Mouse (Mus musculus) limb, embryonic 12.5 days (tissue): Measurements from ENCODE around the gene Tub. TPM values are rescaled to one million over a fixed set of nuclear protein-coding genes. Genes with fewer than 3 reads are reported as not detected.
A peak's percentile ranks its signal among the peaks of the same experiment; 100 is the strongest.

Experiments used
- ATAC-seq: fragments of 200-750 bp; cut with Nextera tagmentation; 2 replicates; pipeline ENCODE4 v1.8.0; 2017; ENCODE audit warnings: low read depth, moderate TSS enrichment; ENCODE audit not compliant: insufficient number of reproducible peaks, insufficient read depth, low FRiP score, low TSS enrichment
- H3K27ac ChIP-seq: fragments of 300-500 bp; sonication (generic); 2 replicates; pipeline ENCODE4 v1.5.1; 2016; ENCODE audit warnings: mild to moderate bottlenecking, moderate library complexity
- H3K27me3 ChIP-seq: fragments of 300-500 bp; sonication (generic); 2 replicates; pipeline ENCODE4 v1.6.1; 2016; ENCODE audit warnings: mild to moderate bottlenecking, moderate library complexity
- H3K36me3 ChIP-seq: fragments of 300-500 bp; sonication (generic); 2 replicates; pipeline ENCODE4 v1.6.1; 2016; ENCODE audit warnings: mild to moderate bottlenecking, moderate library complexity
- H3K4me1 ChIP-seq: fragments of 300-500 bp; sonication (generic); replicated peaks from 2 replicates; pipeline ENCODE4 v1.6.1; 2016
- H3K4me2 ChIP-seq: fragments of 300-500 bp; sonication (generic); 2 replicates; pipeline ENCODE4 v1.6.1; 2016; ENCODE audit warnings: mild to moderate bottlenecking, moderate library complexity
- H3K4me3 ChIP-seq: fragments of 300-500 bp; sonication (generic); replicated peaks from 2 replicates; pipeline ENCODE4 v1.5.1; 2016; ENCODE audit warnings: mild to moderate bottlenecking
- H3K9ac ChIP-seq: fragments of 300-500 bp; sonication (generic); replicated peaks from 2 replicates; pipeline ENCODE4 v1.6.1; 2016; ENCODE audit warnings: mild to moderate bottlenecking, moderate library complexity
- H3K9me3 ChIP-seq: fragments of 300-500 bp; sonication (generic); 2 replicates; pipeline ENCODE4 v1.6.1; 2016; ENCODE audit warnings: mild to moderate bottlenecking, moderate library complexity
- WGBS: fragments of 180-500 bp; shearing (Covaris S2); methylation state at CpG from one replicate; pipeline ENCODE4 v1.1.7; 2016; 5-methylcytosine and 5-hydroxymethylcytosine counted together
- polyA plus RNA-seq: library from polyadenylated mRNA; unstranded; fragments of >200 nt; fragmentation: Nextera tagmentation; extraction: Ambion mirVana; gene quantifications from 2 replicates; pipeline ENCODE4 v1.2.1, GENCODE M21; 2016

The Tub gene
- polyA plus RNA-seq, 1 experiment from 2014 or later, result 5.4 TPM

DNA sequence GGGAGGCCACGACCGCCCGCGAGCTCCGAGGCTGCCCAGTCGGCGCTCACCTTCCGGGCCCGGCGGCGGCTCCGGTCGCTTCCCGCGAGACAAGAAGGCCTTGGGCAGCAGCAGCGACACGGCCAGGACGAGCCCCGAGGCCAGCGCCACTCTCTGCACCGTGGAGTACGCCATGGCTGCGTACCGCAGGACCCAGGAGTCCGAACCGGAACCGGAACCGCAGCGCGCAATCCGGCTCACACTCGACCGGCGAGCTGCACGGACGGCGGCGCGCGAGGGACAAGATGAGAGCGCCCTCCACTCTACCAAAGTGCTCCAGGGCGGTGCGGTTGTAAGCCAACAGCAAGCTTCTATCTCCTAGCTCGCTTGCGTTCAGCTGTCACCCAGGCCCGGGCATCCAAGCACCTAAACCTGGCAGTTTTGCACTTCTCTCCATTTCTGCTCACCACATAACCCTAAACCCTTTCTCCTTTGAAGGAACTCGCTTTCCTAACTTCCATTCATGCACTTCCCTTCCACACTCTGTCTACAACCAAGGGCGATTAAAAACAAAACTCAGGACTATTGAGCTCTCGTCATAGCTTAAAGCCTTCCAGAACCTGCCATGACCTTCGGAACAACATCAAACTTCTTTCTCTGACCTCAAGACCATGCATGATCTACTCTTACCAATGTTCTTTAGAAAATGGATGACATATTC lies 133.1 kb downstream of the Tub start, which contains the start of gene Ric3:
Gene Ric3 (minus strand): TSS at position 219 of the 700 bp plus-strand sequence.
- H3K27ac ChIP-seq, result no peak within 1 kb of the TSS
- 5% methylated on average over 50 of the region's 50 CpGs for WGBS
- H3K9me3 ChIP-seq, result no peaks in the 10 kb centered on the region
- H3K4me3 ChIP-seq, result peak within 1 kb of the TSS; percentile 61
- peaks cover 6% of the 10 kb centered on the region; the same call in 1 of the 2 replicates for H3K4me1 ChIP-seq
- H3K9ac ChIP-seq, result peak within 1 kb of the TSS; percentile 53
- H3K4me2 ChIP-seq, result peak within 1 kb of the TSS; percentile 74
- peaks cover 29% of the 10 kb centered on the region for H3K27me3 ChIP-seq
- ATAC-seq, result 0 out of 2 replicates have a peak, but pooled peaks have one; percentile 59
- H3K36me3 ChIP-seq, result no peaks in the 10 kb centered on the region

DNA sequence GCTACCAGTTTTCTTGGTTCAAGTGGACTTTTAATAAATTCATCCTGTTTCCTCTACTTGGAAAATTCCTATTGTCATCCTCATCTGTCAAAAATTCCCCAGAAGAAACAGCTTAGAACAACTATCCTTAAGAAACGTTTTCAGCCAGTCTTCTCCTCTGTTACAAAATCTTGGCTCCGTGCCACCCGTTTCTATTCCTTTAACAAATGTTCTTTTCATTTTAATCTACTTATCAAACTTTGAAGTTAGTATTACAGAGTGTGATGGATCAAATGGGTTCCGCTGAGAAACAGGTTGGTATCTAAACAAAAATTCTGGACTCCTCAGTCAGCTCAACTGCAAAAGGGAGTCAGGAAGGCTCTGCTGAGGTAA lies 133.7 kb downstream of the Tub start:
- Histone ChIP-seq H3K4me3 (no peak overlapping the region), H3K27me3 (peaks cover 29% of the 10 kb centered on the region), H3K4me2 (0 out of 2 replicates have a peak overlapping the region, but pooled peaks have one; percentile 74), H3K27ac (no peak overlapping the region), H3K9me3 (no peaks in the 10 kb centered on the region), H3K4me1 (peaks cover 6% of the 10 kb centered on the region; the same call in 1 of the 2 replicates), H3K9ac (no peak overlapping the region), H3K36me3 (no peaks in the 10 kb centered on the region)
- ATAC-seq, result no peak
- WGBS, result 86% methylated on average over 4 of the region's 4 CpGs

Other genes with a start within 250 kb of the Tub start
- not detected in 2 replicates for gene Olfr512, start 237.0 kb upstream of the Tub start, polyA plus RNA-seq
- not detected in 2 replicates for gene Olfr513, start 199.4 kb upstream of the Tub start, polyA plus RNA-seq
- gene Olfr514, start 124.3 kb upstream of the Tub start, polyA plus RNA-seq, result not detected in 2 replicates
- gene Olfr516, start 99.8 kb upstream of the Tub start, polyA plus RNA-seq, result not detected in 2 replicates
- not detected in 2 replicates for gene Olfr517, start 78.0 kb upstream of the Tub start, polyA plus RNA-seq
- not detected in 2 replicates for gene Olfr518, start 65.3 kb upstream of the Tub start, polyA plus RNA-seq
- gene Olfr519, start 55.9 kb upstream of the Tub start, polyA plus RNA-seq, result not detected in 2 replicates
- 0.61 and 0.72 TPM in 2 replicates for gene Nlrp10, start 20.2 kb upstream of the Tub start, polyA plus RNA-seq
- 91.1 and 93.7 TPM in 2 replicates for gene Eif3f, start 15.9 kb upstream of the Tub start, polyA plus RNA-seq
- 4.2 and 4.7 TPM in 2 replicates for gene Ric3, start 133.0 kb downstream of the Tub start, polyA plus RNA-seq
- gene Lmo1, start 224.9 kb downstream of the Tub start, polyA plus RNA-seq, result 13.6 and 15.1 TPM in 2 replicates